Mouse (Mus musculus) bone marrow macrophage, adult 2 months (primary cell): ENCODE data around the gene B3gnt5. TPM values are rescaled to one million over a fixed set of nuclear protein-coding genes. Genes with fewer than 3 reads are reported as not detected.

ENCODE experiments used
- H3K27ac ChIP-seq: 2 replicates; pipeline ENCODE4 v1.5.1; 2012; ENCODE audit warnings: low read depth, low read length; ENCODE audit not compliant: insufficient read depth
- H3K4me1 ChIP-seq: 2 replicates; pipeline ENCODE4 v1.6.1; 2012; ENCODE audit warnings: low read length; ENCODE audit not compliant: control insufficient read depth, insufficient read depth
- H3K4me3 ChIP-seq: 2 replicates; pipeline ENCODE4 v1.5.1; 2012; ENCODE audit warnings: mild to moderate bottlenecking, low read length, moderate library complexity; ENCODE audit not compliant: insufficient read depth
- CTCF ChIP-seq: IDR thresholded peaks from 2 replicates; pipeline ENCODE4 v1.5.1; 2012; ENCODE audit warnings: low read depth, mild to moderate bottlenecking, low read length, moderate library complexity
- POLR2A ChIP-seq: IDR thresholded peaks from 2 replicates; pipeline ENCODE4 v1.6.1; 2012; ENCODE audit warnings: mild to moderate bottlenecking, low read depth, low read length, borderline replicate concordance
- polyA plus RNA-seq: library from polyadenylated mRNA; stranded (reverse); fragments of >200 nt; gene quantifications from 2 replicates; pipeline ENCODE4 v1.2.4, GENCODE M21; 2012; ENCODE audit not compliant: missing spikeins, insufficient read depth, insufficient read length

B3gnt5 gene
- polyA plus RNA-seq, 1 experiment: 0.98 TPM

DNA sequence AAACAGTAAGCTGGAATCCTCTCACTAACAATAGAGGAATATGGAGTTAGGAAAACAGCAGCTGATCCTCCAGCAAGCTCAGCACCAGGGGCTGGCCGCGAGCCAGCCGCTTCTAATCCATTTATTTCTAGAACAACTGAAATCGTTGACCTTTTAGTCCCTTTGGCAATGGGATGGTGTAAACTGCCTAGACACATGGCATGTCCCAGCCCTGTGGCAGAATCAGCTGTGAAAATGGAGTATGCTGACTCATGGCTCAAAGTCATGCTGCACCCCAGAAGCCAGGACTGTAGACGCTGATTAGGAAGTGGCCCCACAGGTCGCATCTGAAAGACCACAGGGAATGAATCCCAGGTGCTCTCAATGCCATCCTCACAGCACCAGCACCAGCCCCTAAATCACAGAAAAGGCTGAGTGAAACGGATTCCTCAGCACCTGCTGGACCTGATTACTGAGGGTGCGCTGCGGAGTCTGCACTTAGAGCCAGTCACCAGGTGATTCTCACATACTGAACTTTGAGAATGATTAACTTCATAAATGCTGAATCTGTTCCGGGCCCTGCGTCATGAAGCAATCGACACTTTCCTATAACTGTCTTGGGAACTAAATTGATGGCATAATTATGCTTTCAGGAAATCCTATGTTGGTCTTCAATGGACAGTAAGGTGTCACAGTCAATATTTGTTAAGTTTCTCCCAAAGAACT, 26.5 kb downstream of the B3gnt5 start:
- TF ChIP-seq CTCF: no peak
- TF ChIP-seq POLR2A: no peak
- no peak overlapping the region for H3K27ac ChIP-seq
- H3K4me3 ChIP-seq: no peak overlapping the region
- H3K4me1 ChIP-seq: 0 out of 2 replicates have a peak, but pooled peaks cover 2% of the 10 kb centered on the region

DNA sequence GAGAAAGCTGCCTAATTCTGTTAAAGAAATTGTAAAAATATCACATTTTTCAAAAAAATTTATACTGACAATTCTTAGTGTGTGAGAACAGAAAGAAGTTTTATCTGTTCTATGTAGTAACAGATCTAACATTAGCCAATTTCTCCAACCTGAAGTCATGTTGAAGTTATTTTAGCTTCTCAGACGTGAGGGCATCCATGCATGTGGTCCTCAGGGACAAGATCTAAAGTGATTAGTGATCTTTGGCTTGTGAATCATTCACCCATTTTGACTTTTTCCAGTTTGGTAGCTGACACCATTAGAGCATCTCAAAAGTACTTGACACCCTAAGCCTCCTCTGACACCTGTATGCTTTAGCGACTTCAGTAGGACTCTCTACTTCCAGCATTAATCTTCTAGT, 29.9 kb downstream of the B3gnt5 start:
- Histone ChIP-seq H3K27ac (no peak overlapping the region), H3K4me1 (0 out of 2 replicates have a peak, but pooled peaks cover 2% of the 10 kb centered on the region), H3K4me3 (no peak overlapping the region)
- TF ChIP-seq POLR2A (no peak), CTCF (no peak)

DNA sequence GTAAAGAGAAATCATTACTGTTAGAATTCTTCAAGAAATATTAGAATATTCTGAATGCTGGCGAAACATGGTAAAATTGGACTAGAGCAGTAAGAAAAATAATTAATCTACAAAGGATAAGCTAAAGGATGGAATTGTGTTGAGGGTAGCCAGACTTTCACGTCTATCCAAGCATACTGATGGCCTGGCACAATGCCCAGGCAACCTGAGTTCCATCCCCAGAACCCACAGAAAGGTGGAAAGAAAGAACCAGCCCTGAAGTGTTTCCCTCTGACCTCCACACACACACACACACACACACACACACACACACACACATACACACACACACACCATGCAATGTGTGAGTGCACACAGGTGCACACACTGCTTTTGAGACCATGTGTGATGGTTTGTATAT, 58.8 kb downstream of the B3gnt5 start:
- H3K4me1 ChIP-seq: no peaks in the 10 kb centered on the region

More for the DNA sequence above, 58.8 kb downstream of the B3gnt5 start:
- no peak overlapping the region for H3K4me3 ChIP-seq
- TF ChIP-seq CTCF (no peak), POLR2A (no peak)
- H3K27ac ChIP-seq: no peak overlapping the region

Other genes starting within 250 kb of the B3gnt5 start
- gene Olfr167, start 237.9 kb upstream of the B3gnt5 start, polyA plus RNA-seq: 0.17 TPM in 1 of 2 replicates, not detected in the other
- gene Olfr168, start 224.7 kb upstream of the B3gnt5 start, polyA plus RNA-seq: not detected in 2 replicates
- gene Olfr169, start 188.4 kb upstream of the B3gnt5 start, polyA plus RNA-seq: not detected in 2 replicates
- gene Olfr170, start 148.3 kb upstream of the B3gnt5 start, polyA plus RNA-seq: not detected in 2 replicates
- not detected in 2 replicates for gene Olfr171, start 130.3 kb upstream of the B3gnt5 start, polyA plus RNA-seq
- not detected in 2 replicates for gene Lamp3, start 53.8 kb upstream of the B3gnt5 start, polyA plus RNA-seq
- 47.2 and 50.7 TPM in 2 replicates for gene Klhl6, start 222.8 kb downstream of the B3gnt5 start, polyA plus RNA-seq